Mouse (Mus musculus): ENCODE measurements around the gene D130043K22Rik. TPM values are rescaled to one million over a fixed set of nuclear protein-coding genes. Genes with fewer than 3 reads are reported as not detected.
"Not testable (repeated sequence)": the region's sequence is repeated elsewhere in the genome, so short reads cannot be mapped to it uniquely, and the experiment has no call there.

D130043K22Rik gene
- polyA plus RNA-seq, 1 experiment: not detected

- H3K9ac ChIP-seq (ENCODE audit: low read depth, poor library complexity, severe bottlenecking): no peak overlapping the region
- H3K9me3 ChIP-seq (replicated peaks; ENCODE audit: control insufficient read depth, insufficient read depth, low read length, poor library complexity, severe bottlenecking): no peaks in the 10 kb centered on the region
- H3K27ac ChIP-seq (ENCODE audit: insufficient read depth, low read length): no peak overlapping the region
- no peaks in the 10 kb centered on the region for H3K27me3 ChIP-seq (ENCODE audit: control insufficient read depth, insufficient read depth, low read length, poor library complexity, severe bottlenecking)
- H3K4me3 ChIP-seq (ENCODE audit: low read depth, low read length): no peak overlapping the region
- no peaks in the 10 kb centered on the region for H3K4me1 ChIP-seq (ENCODE audit: control insufficient read depth, insufficient read depth, low read length)
- TF ChIP-seq CTCF (IDR thresholded peaks at IDR 0.05; ENCODE audit: low read depth, low read length) (no peak), EP300 (IDR thresholded peaks at IDR 0.05; ENCODE audit: insufficient read depth, low read depth, low read length) (no peak), POLR2A (IDR thresholded peaks at IDR 0.05; ENCODE audit: insufficient read depth, low read length) (no peak)
- 0 out of 2 replicates have a peak, but pooled peaks cover 2% of the 10 kb centered on the region for H3K36me3 ChIP-seq (ENCODE audit: control insufficient read depth, insufficient read depth, low read length, poor library complexity, severe bottlenecking)
These were observed 18.8 kb upstream of the D130043K22Rik start for GRCm38 (mm10) chr13:24826116-24826515.

- peak overlapping the region; percentile 94 for H3K4me3 ChIP-seq (ENCODE audit: low read depth, low read length)
- H3K4me1 ChIP-seq (ENCODE audit: control insufficient read depth, insufficient read depth, low read length): no peaks in the 10 kb centered on the region
- peak overlapping the region; percentile 82 for H3K9ac ChIP-seq (ENCODE audit: low read depth, poor library complexity, severe bottlenecking)
- H3K27me3 ChIP-seq (ENCODE audit: control insufficient read depth, insufficient read depth, low read length, poor library complexity, severe bottlenecking): no peaks in the 10 kb centered on the region
- H3K36me3 ChIP-seq (ENCODE audit: control insufficient read depth, insufficient read depth, low read length, poor library complexity, severe bottlenecking): peaks cover 4% of the 10 kb centered on the region; the same call in 1 of the 2 replicates
- no peaks in the 10 kb centered on the region for H3K9me3 ChIP-seq (replicated peaks; ENCODE audit: control insufficient read depth, insufficient read depth, low read length, poor library complexity, severe bottlenecking)
- TF ChIP-seq POLR2A (IDR thresholded peaks at IDR 0.05; ENCODE audit: insufficient read depth, low read length) (no peak), EP300 (IDR thresholded peaks at IDR 0.05; ENCODE audit: insufficient read depth, low read depth, low read length) (no peak), CTCF (IDR thresholded peaks at IDR 0.05; ENCODE audit: low read depth, low read length) (no peak)
- peak overlapping the region; percentile 53 for H3K27ac ChIP-seq (ENCODE audit: insufficient read depth, low read length)
These were observed 14.1 kb upstream of the D130043K22Rik start for GRCm38 (mm10) chr13:24830756-24831352.

GRCm38 (mm10) chr13:24831353-24832130 is 13.4 kb upstream of the D130043K22Rik start, which contains the start of the genes Acot13 and Tdp2:
Gene Acot13, minus strand, starts transcription at chr13:24831540.
Gene Tdp2, plus strand, starts transcription at chr13:24831679.
- Histone ChIP-seq H3K27me3 (ENCODE audit: control insufficient read depth, insufficient read depth, low read length, poor library complexity, severe bottlenecking) (no peaks in the 10 kb centered on the region), H3K4me1 (ENCODE audit: control insufficient read depth, insufficient read depth, low read length) (no peaks in the 10 kb centered on the region), H3K9ac (ENCODE audit: low read depth, poor library complexity, severe bottlenecking) (peak within 1 kb of the TSS; percentile 82), H3K4me3 (ENCODE audit: low read depth, low read length) (peak within 1 kb of the TSS; percentile 97), H3K9me3 (replicated peaks; ENCODE audit: control insufficient read depth, insufficient read depth, low read length, poor library complexity, severe bottlenecking) (no peaks in the 10 kb centered on the region), H3K36me3 (ENCODE audit: control insufficient read depth, insufficient read depth, low read length, poor library complexity, severe bottlenecking) (peaks cover 8% of the 10 kb centered on the region), H3K27ac (ENCODE audit: insufficient read depth, low read length) (peak within 1 kb of the TSS; percentile 53)
- 0 out of 2 replicates have a peak, but pooled peaks have one; percentile 41 for TF ChIP-seq EP300 (IDR thresholded peaks at IDR 0.05; ENCODE audit: insufficient read depth, low read depth, low read length)
- peak; percentile 76 for TF ChIP-seq POLR2A (IDR thresholded peaks at IDR 0.05; ENCODE audit: insufficient read depth, low read length)
- TF ChIP-seq CTCF (IDR thresholded peaks at IDR 0.05; ENCODE audit: low read depth, low read length): no peak

- H3K9ac ChIP-seq (ENCODE audit: low read depth, poor library complexity, severe bottlenecking): peak overlapping the region; percentile 74
- TF ChIP-seq POLR2A (IDR thresholded peaks at IDR 0.05; ENCODE audit: insufficient read depth, low read length): no peak
- TF ChIP-seq EP300 (IDR thresholded peaks at IDR 0.05; ENCODE audit: insufficient read depth, low read depth, low read length): no peak
- no peak for TF ChIP-seq CTCF (IDR thresholded peaks at IDR 0.05; ENCODE audit: low read depth, low read length)
- H3K27ac ChIP-seq (ENCODE audit: insufficient read depth, low read length): peak overlapping the region; percentile 13; the same call in 1 of the 2 replicates
- H3K4me3 ChIP-seq (ENCODE audit: low read depth, low read length): peak overlapping the region; percentile 97
- H3K36me3 ChIP-seq (ENCODE audit: control insufficient read depth, insufficient read depth, low read length, poor library complexity, severe bottlenecking): peaks cover 8% of the 10 kb centered on the region
- no peaks in the 10 kb centered on the region for H3K9me3 ChIP-seq (replicated peaks; ENCODE audit: control insufficient read depth, insufficient read depth, low read length, poor library complexity, severe bottlenecking)
- no peaks in the 10 kb centered on the region for H3K27me3 ChIP-seq (ENCODE audit: control insufficient read depth, insufficient read depth, low read length, poor library complexity, severe bottlenecking)
- H3K4me1 ChIP-seq (ENCODE audit: control insufficient read depth, insufficient read depth, low read length): peaks cover under 1% of the 10 kb centered on the region
These were observed 12.7 kb upstream of the D130043K22Rik start for GRCm38 (mm10) chr13:24832131-24832810.

- Histone ChIP-seq H3K36me3 (ENCODE audit: control insufficient read depth, insufficient read depth, low read length, poor library complexity, severe bottlenecking) (peaks cover 8% of the 10 kb centered on the region), H3K4me1 (ENCODE audit: control insufficient read depth, insufficient read depth, low read length) (peaks cover 2% of the 10 kb centered on the region), H3K9me3 (replicated peaks; ENCODE audit: control insufficient read depth, insufficient read depth, low read length, poor library complexity, severe bottlenecking) (no peaks in the 10 kb centered on the region), H3K27me3 (ENCODE audit: control insufficient read depth, insufficient read depth, low read length, poor library complexity, severe bottlenecking) (no peaks in the 10 kb centered on the region), H3K9ac (ENCODE audit: low read depth, poor library complexity, severe bottlenecking) (peak overlapping the region; percentile 74), H3K4me3 (ENCODE audit: low read depth, low read length) (peak overlapping the region; percentile 97), H3K27ac (ENCODE audit: insufficient read depth, low read length) (no peak overlapping the region)
- TF ChIP-seq EP300 (IDR thresholded peaks at IDR 0.05; ENCODE audit: insufficient read depth, low read depth, low read length) (no peak), POLR2A (IDR thresholded peaks at IDR 0.05; ENCODE audit: insufficient read depth, low read length) (no peak), CTCF (IDR thresholded peaks at IDR 0.05; ENCODE audit: low read depth, low read length) (no peak)
These were observed 12.2 kb upstream of the D130043K22Rik start for GRCm38 (mm10) chr13:24832811-24833155.

- H3K9me3 ChIP-seq (replicated peaks; ENCODE audit: control insufficient read depth, insufficient read depth, low read length, poor library complexity, severe bottlenecking); H3K27me3 ChIP-seq (ENCODE audit: control insufficient read depth, insufficient read depth, low read length, poor library complexity, severe bottlenecking); H3K27ac ChIP-seq (ENCODE audit: insufficient read depth, low read length); H3K9ac ChIP-seq (ENCODE audit: low read depth, poor library complexity, severe bottlenecking); H3K4me3 ChIP-seq (ENCODE audit: low read depth, low read length); H3K4me1 ChIP-seq (ENCODE audit: control insufficient read depth, insufficient read depth, low read length): not testable (repeated sequence)
- peaks cover 27% of the 10 kb centered on the region for H3K36me3 ChIP-seq (ENCODE audit: control insufficient read depth, insufficient read depth, low read length, poor library complexity, severe bottlenecking)
These were observed 7.2 kb upstream of the D130043K22Rik start for GRCm38 (mm10) chr13:24837765-24838164.

Measured in ES-Bruce4 (cell line).